Mouse (Mus musculus): ENCODE results near the gene Gm10974. TPM values are rescaled to one million over a fixed set of nuclear protein-coding genes. Genes with fewer than 3 reads are reported as not detected.
A peak's percentile ranks its signal among the peaks of the same experiment; 100 is the strongest.

The Gm10974 gene
- total RNA-seq, 2 experiments from 2014 or later, result not detected

DNA sequence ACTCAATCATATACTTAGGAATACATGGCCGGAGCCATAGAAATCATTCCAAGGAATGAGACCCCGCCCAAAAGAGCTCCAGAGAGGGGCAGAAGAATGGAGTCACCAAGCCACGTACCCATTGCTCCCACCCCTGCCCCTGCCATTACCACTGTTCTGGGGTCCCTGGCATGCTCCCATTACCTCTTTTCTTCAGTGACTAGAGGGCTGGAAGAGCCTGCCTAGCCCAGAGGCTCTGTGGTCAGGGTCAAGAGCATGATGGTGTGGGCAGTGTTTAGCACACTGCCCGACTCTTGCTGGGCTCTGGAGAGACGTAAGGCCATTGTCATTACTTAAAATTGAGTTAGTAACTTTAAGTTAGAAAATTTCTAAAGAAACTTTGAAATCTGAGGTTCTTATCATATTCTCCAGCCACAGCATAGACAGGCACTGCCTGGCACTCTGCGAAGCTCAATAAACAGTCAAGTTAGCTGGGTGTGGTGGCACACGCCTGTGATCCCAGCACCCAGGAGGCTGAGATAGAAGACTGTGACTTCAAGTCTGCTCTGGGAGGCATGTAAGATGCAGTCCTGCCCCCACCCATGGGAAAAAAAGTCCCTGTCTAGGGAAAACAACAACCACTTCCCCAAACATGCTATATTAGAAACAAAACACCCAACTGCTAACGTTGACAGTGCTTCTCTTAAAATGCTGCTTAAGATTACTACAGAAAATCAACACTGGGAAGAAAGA is 9.7 kb upstream of the Gm10974 start:
- no peak for DNase-seq (ENCODE audit: extremely low spot score in 1 of 2, low spot score in 1 of 2)

DNA sequence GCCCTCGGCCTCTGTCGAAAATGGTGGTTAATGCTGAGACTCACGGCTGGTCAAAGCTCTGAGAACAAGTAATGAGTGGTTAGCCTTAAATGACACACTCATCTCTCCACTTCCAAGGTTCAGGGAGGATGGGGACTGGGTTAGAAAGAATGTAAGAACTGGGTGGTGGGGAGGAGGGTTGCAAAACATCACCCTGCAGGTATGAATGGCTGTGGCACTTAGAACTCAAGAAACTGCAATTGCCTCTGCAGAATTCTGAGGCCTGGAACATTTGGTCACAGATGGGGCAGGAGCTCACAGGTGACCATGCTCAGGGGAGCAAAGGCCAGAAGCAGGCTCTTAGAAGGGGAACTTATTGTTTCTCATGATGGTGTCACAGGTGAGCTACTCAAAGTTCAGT is 7.2 kb upstream of the Gm10974 start:
- no peak for DNase-seq (ENCODE audit: extremely low spot score in 1 of 2, low spot score in 1 of 2)

DNA sequence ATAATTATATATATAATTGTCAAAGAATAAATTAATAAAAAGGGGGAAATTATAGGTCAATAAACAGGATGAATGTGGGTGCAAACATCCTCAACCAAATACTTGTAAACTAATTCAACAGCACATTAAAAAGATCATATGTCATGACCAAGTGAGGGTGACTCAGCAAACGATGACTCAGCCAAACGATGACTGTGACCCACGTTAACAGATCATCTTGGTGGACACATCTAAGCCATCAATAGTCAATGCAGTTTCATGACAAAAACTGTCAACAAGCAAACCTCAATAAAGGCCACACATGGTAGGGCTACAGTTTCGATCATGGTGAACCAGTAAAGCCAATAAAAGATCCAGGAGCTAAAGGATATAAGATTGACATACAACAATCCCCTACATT is 6.7 kb upstream of the Gm10974 start:
- DNase-seq (ENCODE audit: extremely low spot score in 1 of 2, low spot score in 1 of 2), result no peak

DNA sequence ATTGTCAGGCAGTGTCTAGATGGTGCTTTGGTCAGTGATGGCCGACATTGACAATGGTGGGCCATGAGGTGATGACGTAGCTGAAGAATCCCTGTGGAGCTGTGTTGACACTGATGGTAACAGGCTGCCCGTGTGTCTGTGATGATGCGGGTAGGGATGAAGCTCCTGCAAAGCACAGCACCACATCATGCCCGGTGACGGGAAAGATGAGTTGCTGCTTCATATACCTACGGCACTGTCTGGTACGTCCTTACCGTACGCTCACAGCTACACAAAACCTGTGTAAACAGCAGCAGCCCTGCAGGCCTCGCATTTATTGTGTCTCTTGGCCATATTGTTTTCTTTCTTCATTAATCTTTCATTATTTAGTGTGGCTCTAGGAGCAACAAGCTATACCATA is 1.2 kb upstream of the Gm10974 start:
- no peak for DNase-seq (ENCODE audit: extremely low spot score in 1 of 2, low spot score in 1 of 2)

DNA sequence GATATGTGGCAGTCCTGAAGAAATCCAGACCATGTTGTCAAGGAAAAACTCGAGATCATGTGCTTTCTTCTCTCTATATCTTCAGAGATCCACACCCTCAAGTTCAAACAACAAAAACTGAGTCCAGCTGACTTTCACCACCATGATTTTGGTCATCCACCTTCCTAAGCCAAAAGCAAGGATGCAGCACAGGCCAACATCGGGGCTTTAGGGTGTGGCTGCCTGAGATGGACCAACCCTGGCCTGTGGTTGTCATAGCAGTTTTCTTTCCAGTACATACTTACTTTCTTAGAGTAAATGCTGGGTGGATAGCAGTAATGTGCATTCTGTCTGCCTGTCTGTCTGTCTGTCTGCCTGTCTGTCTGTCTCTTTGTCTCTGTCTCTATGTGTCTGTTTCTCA is 294 bp upstream of the Gm10974 start:
- DNase-seq (ENCODE audit: extremely low spot score in 1 of 2, low spot score in 1 of 2), result no peak

DNA sequence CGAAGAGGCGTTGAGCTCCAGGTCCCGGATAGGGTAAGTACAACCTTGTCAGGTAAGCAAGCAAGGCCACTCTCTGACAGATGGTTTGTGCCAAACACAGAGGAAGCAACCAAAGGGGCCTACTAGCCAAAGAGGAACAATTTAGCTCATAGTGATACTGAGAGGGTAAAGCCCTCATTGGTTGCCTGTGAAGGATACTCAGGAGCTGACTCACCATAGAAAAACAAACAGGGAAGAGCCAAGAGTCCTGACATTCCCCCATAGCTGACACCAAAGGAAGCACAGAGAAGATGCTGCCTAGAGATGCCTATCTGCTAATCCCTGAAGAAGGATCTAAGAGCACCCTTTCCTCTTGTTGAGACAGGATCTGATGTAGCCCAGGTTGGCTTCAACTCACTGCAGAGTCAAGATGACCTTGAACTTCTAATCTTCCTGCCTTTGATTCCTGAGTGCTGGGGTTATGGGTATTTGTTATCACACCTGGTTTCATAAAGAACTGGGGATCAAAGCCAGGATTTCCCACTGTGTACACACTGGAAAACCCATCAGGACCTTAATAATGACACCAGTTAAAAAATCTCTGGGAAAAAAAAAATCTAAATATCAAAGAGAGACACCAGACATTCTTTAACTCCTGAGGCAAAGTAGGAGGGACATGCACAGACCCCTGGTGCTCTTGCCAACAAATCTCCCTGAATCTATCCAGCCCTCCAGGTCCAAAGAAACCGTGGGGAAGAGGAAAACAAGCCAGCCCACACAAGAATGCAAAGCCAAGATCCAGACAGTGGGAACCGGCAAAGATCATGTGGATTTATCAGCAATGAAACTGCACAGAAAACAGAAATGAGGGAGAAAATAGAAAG is 3.6 kb downstream of the Gm10974 start:
- DNase-seq (ENCODE audit: extremely low spot score in 1 of 2, low spot score in 1 of 2), result no peak

DNA sequence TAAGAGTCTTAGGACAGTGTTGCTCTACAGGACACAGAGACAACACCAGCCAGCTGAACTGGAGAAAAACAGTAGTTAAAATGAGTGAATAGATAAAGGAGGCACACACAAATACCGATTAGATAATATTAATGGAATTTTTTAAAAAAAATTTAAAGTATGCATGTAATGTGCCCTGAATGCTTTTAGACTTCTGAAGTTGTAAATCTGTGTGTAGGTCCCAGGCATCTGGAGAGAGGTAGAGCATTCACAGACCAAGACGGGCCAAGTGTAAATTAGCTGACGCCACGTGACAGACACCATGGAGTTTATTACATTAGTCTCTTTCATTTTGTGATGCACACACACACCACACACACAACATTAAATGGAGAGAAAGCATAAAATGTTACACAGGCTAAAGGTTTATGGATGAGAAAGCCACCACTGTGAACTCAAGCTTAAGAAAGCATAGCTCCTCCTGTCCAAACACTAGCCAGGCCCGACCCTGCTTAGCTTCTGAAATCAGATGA is 4.3 kb downstream of the Gm10974 start:
- DNase-seq (ENCODE audit: extremely low spot score in 1 of 2, low spot score in 1 of 2), result no peak

DNA sequence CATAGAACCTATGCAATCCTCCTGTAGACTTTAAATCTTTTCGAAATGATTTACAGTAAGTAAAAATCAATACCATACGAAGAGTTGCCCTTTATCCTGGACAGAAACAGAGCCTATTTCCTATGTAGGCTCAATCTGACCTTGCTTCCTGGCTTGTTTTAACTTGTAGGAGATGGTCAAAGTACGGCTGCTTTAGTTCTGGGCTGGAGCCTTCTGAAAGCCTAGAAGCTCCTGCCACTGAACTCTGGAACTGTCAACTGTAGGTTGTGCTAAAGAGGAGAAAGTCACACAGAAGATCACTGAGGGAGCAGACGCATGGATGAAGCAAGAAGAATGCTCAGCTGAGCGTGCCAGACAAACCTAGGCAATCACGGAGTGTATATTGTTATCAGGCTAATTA is 5.3 kb downstream of the Gm10974 start:
- no peak for DNase-seq (ENCODE audit: extremely low spot score in 1 of 2, low spot score in 1 of 2)

DNA sequence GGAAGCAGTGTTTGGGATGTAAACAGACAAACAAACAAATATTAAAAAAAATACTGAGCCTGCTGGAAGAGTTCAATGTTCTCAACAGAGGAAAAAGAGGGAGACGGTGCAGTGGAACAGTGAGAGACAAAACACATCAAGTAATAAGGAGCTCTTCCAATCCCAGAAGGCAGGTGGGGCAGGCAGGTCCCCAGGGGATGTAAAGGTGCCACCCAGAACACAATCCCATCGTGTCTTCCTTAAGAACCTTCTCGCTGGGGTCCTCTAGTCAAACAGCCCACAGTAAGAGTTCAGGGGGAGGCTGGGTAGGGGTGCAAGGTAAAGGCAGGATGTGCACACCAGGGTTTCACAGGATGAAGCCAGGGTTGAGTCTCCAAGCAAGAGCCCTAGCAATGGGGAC is 7.7 kb downstream of the Gm10974 start:
- no peak for DNase-seq (ENCODE audit: extremely low spot score in 1 of 2, low spot score in 1 of 2)

DNA sequence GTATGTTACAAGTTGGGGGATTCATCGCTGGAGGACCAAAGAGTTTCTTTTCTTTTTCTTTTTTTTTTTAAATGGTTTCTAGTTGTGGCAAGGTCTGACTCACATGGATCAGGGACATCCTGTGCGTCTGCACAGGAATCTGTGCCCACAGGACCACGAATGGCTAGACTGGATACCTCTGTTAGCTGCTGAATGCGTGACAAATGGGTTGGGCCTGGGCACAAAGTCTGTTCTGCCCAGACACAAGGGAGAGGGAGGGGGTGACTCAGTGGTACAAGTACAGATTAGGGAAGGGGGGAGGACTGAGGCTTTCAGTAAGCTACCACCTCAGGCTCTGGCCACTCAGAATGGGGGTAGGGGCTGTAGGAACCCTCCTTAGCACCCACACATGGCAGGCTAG is 10.0 kb downstream of the Gm10974 start:
- DNase-seq (ENCODE audit: extremely low spot score in 1 of 2, low spot score in 1 of 2), result no peak

DNA sequence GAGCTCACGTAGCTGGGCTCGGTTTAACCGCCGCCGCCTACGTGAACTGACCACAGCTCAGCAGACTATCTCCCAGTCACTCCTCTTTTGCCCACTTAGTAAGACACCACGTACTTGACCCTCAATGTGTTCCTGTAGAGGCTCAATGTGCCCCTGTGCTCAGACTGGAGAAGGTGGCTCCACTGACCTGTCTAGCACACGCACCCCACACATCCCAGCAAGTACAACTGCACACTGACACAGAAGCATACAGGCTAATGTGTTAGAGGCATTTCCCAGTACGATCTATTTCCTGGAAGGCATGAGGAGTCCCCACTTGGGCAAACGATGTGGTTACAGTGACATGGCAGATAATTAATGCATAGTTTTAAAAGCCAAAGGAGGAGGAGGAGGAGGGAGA is 10.9 kb downstream of the Gm10974 start:
- DNase-seq (ENCODE audit: extremely low spot score in 1 of 2, low spot score in 1 of 2), result no peak

DNA sequence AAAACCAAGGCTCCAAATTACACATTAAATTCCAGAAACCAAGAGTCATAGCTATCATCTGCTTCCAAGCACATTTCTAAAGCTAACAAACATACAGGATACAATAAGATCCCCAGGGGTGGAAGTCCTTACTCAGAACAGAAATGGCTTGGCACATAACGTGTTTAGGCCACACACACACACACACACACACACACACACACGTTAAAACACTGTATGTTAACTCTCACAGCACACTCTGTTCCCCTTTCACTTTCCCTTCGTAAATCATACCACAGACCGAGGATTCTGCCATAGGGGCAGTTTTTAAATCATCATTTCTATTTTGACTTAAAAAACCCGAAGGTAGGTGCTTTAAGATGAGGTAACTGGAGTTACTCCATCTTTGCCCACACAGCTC is 18.5 kb downstream of the Gm10974 start:
- DNase-seq (ENCODE audit: extremely low spot score in 1 of 2, low spot score in 1 of 2), result no peak

DNA sequence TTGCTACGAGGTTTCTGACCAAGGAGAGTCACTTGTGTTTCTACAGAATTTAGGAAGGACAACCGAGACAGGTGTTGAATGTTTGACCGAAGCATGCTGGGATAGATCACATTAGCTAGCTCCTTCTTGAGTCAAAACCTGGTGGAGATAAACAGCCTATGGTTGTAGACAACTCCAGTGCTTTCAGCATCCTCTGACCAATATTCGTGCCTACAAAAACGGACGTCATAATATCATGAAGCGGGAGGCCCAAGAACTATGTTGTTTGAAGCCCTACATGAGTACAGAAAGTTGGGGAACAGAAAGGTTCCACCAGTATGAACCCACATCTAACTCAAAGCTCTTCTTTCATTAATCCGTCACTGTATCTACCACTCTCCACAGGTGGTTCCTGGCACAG is 19.2 kb downstream of the Gm10974 start:
- no peak for DNase-seq (ENCODE audit: extremely low spot score in 1 of 2, low spot score in 1 of 2)

DNA sequence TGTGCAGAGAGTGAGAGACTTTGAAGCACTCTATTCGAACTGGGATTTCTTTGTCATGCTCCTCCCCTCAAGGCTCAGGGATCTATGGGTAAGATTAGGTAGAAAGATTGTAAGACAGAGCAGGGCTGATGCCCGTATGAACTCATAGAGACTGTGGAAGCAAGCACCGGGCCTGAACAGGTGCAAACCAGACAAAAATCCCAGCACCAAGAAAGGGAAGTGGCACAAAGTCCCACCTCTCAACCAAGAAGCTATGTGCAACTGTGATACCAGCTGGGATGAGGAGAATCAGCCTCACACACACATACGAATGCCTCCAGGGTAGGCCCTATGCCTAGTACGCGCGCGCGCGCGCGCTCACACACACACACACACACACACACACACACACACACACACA is 20.1 kb downstream of the Gm10974 start:
- no peak for DNase-seq (ENCODE audit: extremely low spot score in 1 of 2, low spot score in 1 of 2)

DNA sequence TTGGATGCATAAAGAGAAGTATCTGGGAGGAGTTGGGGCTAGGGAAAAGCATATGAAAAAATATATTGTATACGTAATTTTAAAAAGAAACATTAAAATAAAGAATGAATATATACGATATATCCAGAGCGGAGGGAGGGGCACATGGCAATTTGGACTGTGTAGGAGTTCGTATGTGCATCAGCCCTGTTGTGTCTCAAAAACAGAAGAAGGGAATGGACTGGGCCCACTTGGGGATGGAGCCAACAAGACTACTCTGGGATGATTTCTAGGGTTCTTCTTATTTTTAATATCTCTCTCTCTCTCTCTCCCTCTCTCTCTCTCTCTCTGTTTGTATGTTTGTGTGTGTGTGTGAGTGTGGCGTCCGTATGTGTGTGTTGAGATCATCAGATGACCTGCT is 20.7 kb downstream of the Gm10974 start:
- no peak for DNase-seq (ENCODE audit: extremely low spot score in 1 of 2, low spot score in 1 of 2)

DNA sequence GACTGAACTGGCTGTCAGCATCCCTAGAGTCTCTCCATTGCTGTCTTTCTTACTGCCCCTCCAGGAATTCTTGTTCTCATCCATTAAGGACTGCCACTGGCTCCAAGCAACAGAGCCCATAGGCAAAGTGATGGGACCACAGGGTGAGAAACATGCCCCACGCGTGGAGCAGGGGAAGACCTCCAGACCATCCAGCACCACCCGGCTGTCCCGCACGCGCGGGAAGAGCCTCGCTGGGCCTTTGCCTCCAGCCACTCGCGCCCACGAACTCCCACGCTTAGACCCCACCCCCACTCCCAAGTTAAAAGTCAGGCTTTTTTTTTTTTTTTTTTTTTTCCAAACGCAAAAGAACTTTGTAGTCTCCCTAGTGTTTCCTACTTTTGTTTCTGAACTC is 21.7 kb downstream of the Gm10974 start:
- DNase-seq (ENCODE audit: extremely low spot score in 1 of 2, low spot score in 1 of 2), result no peak

DNA sequence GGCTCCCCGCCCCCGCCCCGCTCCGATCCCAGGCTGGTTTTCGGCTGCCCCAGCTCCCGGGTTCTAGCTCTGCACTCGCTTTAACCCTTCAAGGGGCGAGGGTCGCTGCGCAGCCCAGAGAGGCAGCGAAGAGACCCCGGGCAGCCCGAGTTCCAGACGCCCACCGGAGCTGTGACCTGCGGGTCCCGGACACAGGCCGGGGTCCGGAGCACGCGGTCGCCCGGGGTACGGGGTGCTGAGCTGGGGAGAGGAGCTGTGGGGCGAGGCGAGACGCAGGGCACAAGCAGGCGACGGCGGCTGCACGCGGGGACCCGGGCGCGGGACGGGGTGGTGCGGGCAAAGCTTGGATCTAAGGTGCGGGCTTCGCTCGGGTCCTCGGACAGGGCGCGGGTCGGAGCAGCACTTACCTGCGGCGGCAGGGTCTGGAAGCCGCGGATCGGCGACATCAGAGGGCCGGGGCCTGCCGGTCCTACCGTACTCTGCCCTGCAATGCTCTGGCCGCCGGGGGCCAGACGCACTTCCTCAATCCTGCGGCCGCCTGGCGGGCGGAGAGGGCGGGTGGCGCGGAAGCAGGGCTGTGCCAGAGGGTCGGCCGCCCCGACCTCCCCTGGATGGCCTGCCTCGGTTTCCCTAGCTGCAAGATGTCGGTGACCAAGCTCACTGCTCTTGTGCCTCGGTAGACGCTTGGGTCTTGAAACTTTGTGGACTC is 22.3 kb downstream of the Gm10974 start, which contains the start of gene Lrrk1:
TSS of gene Lrrk1 (minus strand) at position 538 of the 709 bp plus-strand sequence.
- no peak for DNase-seq (ENCODE audit: extremely low spot score in 1 of 2, low spot score in 1 of 2)

DNA sequence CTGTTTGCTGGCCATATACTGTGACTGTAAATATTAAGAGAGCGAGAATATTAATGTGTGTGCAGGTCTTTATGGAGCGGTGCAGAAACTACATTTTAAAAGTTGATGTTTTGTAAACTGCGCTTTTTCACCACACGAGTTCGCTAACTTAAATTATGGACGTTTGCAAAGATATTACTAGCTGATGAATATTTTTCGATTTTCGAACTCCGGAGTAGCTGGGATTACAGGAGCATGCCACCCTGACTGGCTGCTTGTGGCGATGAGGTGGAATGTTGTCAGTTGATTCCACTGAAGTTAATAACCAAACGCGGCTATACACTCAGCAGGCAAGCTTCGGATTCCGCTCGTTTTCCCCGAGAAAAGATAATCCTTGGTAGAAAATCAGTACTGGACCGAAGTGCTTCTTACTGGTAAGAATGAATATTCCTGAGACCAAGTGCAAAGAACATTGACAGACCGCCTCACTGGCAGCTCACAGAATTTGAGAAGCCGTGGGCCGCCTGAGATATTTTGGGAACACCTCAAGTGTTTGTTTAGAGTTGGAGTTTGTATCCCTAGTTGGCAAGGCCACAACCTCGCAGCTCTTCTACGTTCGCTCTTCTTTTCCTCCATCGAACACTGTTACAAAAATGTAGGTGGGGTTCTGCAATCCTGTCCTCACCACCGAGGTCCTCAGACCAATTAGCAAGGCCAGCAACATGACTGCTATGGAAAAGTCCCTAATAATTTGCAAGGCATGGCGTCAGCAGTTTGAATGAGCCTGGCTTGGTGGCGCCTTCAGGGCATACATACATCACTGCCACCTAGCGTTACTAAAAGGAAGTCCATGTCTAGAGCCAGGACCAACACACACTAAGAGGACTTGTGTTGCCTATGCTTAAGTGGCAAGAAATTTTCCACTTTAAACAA is 23.2 kb downstream of the Gm10974 start:
- DNase-seq (ENCODE audit: extremely low spot score in 1 of 2, low spot score in 1 of 2), result peak in 1 of 2 experiments; percentile 33

DNA sequence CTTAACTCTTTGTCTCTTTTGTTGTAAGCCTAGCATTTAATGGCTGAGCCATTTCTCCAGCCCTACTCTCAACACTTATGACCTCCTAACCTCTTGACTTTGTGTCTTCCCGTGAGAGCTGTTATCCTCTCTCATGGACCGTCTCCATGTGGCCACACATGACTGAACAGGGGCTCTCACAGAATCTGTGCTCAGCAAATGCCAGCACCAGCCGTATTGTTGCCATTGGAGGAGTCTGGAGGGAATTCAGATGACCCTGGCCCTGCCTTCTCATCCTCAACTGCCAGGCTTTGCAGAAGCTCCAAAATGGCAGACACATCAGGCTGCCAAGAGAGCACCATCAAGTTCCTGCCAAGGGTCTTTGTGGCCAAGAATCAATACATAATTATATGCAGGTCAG is 31.6 kb downstream of the Gm10974 start:
- DNase-seq (ENCODE audit: extremely low spot score in 1 of 2, low spot score in 1 of 2), result no peak

DNA sequence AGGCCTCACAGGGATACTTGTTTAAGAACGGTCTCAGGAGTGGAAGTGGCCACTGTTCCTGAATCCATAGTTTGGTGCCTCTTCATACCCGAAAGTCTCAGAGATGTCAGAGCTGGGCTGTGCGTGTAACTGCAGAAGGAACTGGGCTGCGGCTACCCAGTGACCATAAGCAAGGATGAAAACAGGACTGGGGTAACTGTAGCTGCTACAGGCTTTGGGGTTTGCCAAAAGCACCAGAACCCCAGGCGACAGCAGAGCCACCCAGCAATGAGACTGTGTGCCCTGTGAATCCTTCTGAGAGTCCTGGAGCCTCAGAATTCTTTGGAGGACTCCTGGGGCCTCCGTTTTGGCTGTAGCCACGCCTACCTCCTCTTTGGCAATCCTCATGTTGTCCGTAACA is 35.9 kb downstream of the Gm10974 start:
- DNase-seq (ENCODE audit: extremely low spot score in 1 of 2, low spot score in 1 of 2), result no peak

Data from layer of hippocampus, postnatal 25 days (tissue).